ENCODE assay signal across 15 mouse cellular contexts in genomic region chr7:145122471-145122870, GRCm38 (mm10).
DNase-seq lines count a peak whose midpoint lies in the region; ATAC-seq lines count a peak whose summit lies in the region.
"Had no signal": no experiment of that assay in that cellular context is flagged by ENCODE, and none has a peak within 500 bp of the region (broad histone marks: within the 10 kb centered on the region; RNA-seq: fewer than 3 reads in every experiment).

No protein-coding gene starts in this region.

- H3K4me3 ChIP-seq in forebrain, embryonic 13.5 days, result no peak overlapping the region
- no peak overlapping the region for H3K4me3 ChIP-seq in forebrain, embryonic 12.5 days (replicated peaks)
- H3K4me3 ChIP-seq: liver, embryonic 12.5 days; midbrain, embryonic 13.5 days; neural tube, embryonic 13.5 days had no signal

- no peak overlapping the region for H3K4me2 ChIP-seq in forebrain, embryonic 13.5 days
- no peak overlapping the region for H3K4me2 ChIP-seq in forebrain, embryonic 12.5 days
- H3K4me2 ChIP-seq: liver, embryonic 12.5 days; midbrain, embryonic 13.5 days; neural tube, embryonic 13.5 days had no signal

- no peaks in the 10 kb centered on the region for H3K9me3 ChIP-seq in forebrain, embryonic 13.5 days (replicated peaks)
- 0 out of 2 replicates have a peak, but pooled peaks cover 4% of the 10 kb centered on the region for H3K9me3 ChIP-seq in forebrain, embryonic 12.5 days
- H3K9me3 ChIP-seq: liver, embryonic 12.5 days; midbrain, embryonic 13.5 days; neural tube, embryonic 13.5 days had no signal

- H3K9ac ChIP-seq in forebrain, embryonic 13.5 days, result no peak overlapping the region
- H3K9ac ChIP-seq in forebrain, embryonic 12.5 days, result no peak overlapping the region
- H3K9ac ChIP-seq: liver, embryonic 12.5 days; neural tube, embryonic 13.5 days had no signal

- no peak overlapping the region for H3K27ac ChIP-seq in forebrain, embryonic 13.5 days
- H3K27ac ChIP-seq in forebrain, embryonic 12.5 days, result no peak overlapping the region
- H3K27ac ChIP-seq: liver, embryonic 12.5 days; midbrain, embryonic 13.5 days; neural tube, embryonic 13.5 days had no signal

- peaks cover 11% of the 10 kb centered on the region; the same call in 1 of the 2 replicates for H3K4me1 ChIP-seq in forebrain, embryonic 13.5 days
- H3K4me1 ChIP-seq in forebrain, embryonic 12.5 days, result peaks cover 5% of the 10 kb centered on the region

- H3K36me3 ChIP-seq in forebrain, embryonic 13.5 days (ENCODE audit: poor library complexity, severe bottlenecking), result no peaks in the 10 kb centered on the region
- H3K36me3 ChIP-seq in forebrain, embryonic 12.5 days (replicated peaks), result no peaks in the 10 kb centered on the region
- H3K36me3 ChIP-seq: liver, embryonic 12.5 days; midbrain, embryonic 13.5 days; neural tube, embryonic 13.5 days had no signal

- no peaks in the 10 kb centered on the region for H3K27me3 ChIP-seq in forebrain, embryonic 13.5 days
- no peaks in the 10 kb centered on the region for H3K27me3 ChIP-seq in forebrain, embryonic 12.5 days
- H3K27me3 ChIP-seq: liver, embryonic 12.5 days; midbrain, embryonic 13.5 days; neural tube, embryonic 13.5 days had no signal

- WGBS in forebrain, embryonic 13.5 days, result 77% methylated on average over 2 of the region's 2 CpGs
- WGBS in forebrain, embryonic 12.5 days, result 85% methylated on average over 2 of the region's 2 CpGs

- DNase-seq in kidney, adult 8-10 months, result peak; percentile 38 to 63
- no peak for DNase-seq in kidney, postnatal 4 days
- DNase-seq in Muller cell, postnatal 12 days (ENCODE audit: inconsistent ontology term), result peak; percentile 72
- peak; percentile 57 for DNase-seq in heart, postnatal 4 days
- no peak for DNase-seq in thymus, postnatal 36 days
- DNase-seq in T-cell, adult 2 months (ENCODE audit: low spot score), result no peak
- DNase-seq: gastrocnemius, postnatal 25 days; thymus, postnatal 4 days had no signal

- peak; percentile 43; the same call in 1 of the 2 replicates for ATAC-seq in forebrain, embryonic 13.5 days
- no peak for ATAC-seq in forebrain, embryonic 12.5 days (ENCODE audit: low FRiP score)
- ATAC-seq: activated CD4-positive, CD25-positive, alpha-beta regulatory T cell, adult 4 months; intestine, embryonic 16.5 days; liver, embryonic 12.5 days; midbrain, embryonic 13.5 days had no signal

Comparison
In these comparisons a context has a peak if more than half of its experiments do, and no peak if none do; other contexts are left out.
1. DNase-seq: peak in kidney, adult 8-10 months (2 of 2), Muller cell, postnatal 12 days (single experiment) and heart, postnatal 4 days (single experiment); none in kidney, postnatal 4 days (0 of 2), thymus, postnatal 36 days (0 of 2) and T-cell, adult 2 months (single experiment).